Mouse (Mus musculus): ENCODE data around the gene Gm11127. TPM values are rescaled to one million over a fixed set of nuclear protein-coding genes. Genes with fewer than 3 reads are reported as not detected.
"Not testable (repeated sequence)": the region's sequence is repeated elsewhere in the genome, so short reads cannot be mapped to it uniquely, and the experiment has no call there.

Gene Gm11127
- polyA plus RNA-seq (2012; rRNA removed) = 0.08 and 0.15 TPM in 2 replicates

GRCm38 (mm10) chr17:36058362-36058761, at the start of gene Gm11127:
Gm11127 (minus strand) TSS chr17:36058371.
- not testable (repeated sequence) for H3K4me1 ChIP-seq (ENCODE audit: control insufficient read depth, insufficient read depth, low read length); H3K27ac ChIP-seq (ENCODE audit: insufficient read depth, low read length); H3K4me3 ChIP-seq (replicated peaks; ENCODE audit: insufficient read depth, low read depth, low read length); H3K27me3 ChIP-seq (ENCODE audit: control insufficient read depth, insufficient read depth, low read length); DNase-seq
- 60% methylated on average over 1 of the region's 1 CpGs for WGBS

GRCm38 (mm10) chr17:36102091-36102490, 43.9 kb upstream of the Gm11127 start:
- WGBS = 46% methylated on average over 12 of the region's 12 CpGs
- H3K4me1 ChIP-seq (ENCODE audit: control insufficient read depth, insufficient read depth, low read length); H3K27ac ChIP-seq (ENCODE audit: insufficient read depth, low read length); H3K27me3 ChIP-seq (ENCODE audit: control insufficient read depth, insufficient read depth, low read length); H3K4me3 ChIP-seq (replicated peaks; ENCODE audit: insufficient read depth, low read depth, low read length): not testable (repeated sequence)
- peak in 1 of 2 experiments; percentile 18 for DNase-seq

GRCm38 (mm10) chr17:36099603-36100002, 41.4 kb upstream of the Gm11127 start:
- not testable (repeated sequence) for H3K27ac ChIP-seq (ENCODE audit: insufficient read depth, low read length); H3K4me1 ChIP-seq (ENCODE audit: control insufficient read depth, insufficient read depth, low read length); DNase-seq; H3K27me3 ChIP-seq (ENCODE audit: control insufficient read depth, insufficient read depth, low read length); H3K4me3 ChIP-seq (replicated peaks; ENCODE audit: insufficient read depth, low read depth, low read length)
- WGBS = 47% methylated on average over 2 of the region's 2 CpGs

DNA sequence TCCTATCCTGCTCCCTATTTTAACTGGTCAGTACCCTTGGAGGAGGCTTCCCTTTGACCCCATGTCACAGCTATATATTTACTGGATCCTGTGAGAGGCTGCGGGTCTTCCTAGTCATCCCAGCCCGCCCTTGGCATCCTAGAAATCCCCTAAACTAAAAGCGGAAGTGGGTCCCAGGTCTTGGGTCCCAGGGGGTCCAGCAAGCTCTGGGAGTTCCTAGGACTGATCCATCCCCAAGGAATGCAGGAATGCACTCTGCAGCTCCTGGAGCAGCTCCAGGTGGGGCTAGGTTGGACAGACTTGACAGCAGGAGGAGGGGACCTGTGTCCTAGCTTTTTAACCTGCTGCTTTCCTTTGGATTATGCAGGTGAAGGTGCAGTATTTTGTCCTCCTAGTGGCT, 35.8 kb upstream of the Gm11127 start:
- no peak overlapping the region for H3K27ac ChIP-seq (ENCODE audit: insufficient read depth, low read length)
- H3K4me3 ChIP-seq (replicated peaks; ENCODE audit: insufficient read depth, low read depth, low read length) = no peak overlapping the region
- H3K27me3 ChIP-seq (ENCODE audit: control insufficient read depth, insufficient read depth, low read length) = no peaks in the 10 kb centered on the region
- no peaks in the 10 kb centered on the region for H3K4me1 ChIP-seq (ENCODE audit: control insufficient read depth, insufficient read depth, low read length)
- DNase-seq = no peak
- TF ChIP-seq CTCF (IDR thresholded peaks at IDR 0.05; ENCODE audit: borderline replicate concordance, insufficient read depth, low read depth, low read length) (no peak), POLR2A (IDR thresholded peaks at IDR 0.05; ENCODE audit: borderline replicate concordance, insufficient read depth, low read length) (no peak)
- WGBS = 30% methylated on average over 3 of the region's 3 CpGs

- not testable (repeated sequence) for H3K27me3 ChIP-seq (ENCODE audit: control insufficient read depth, insufficient read depth, low read length); DNase-seq; H3K4me3 ChIP-seq (replicated peaks; ENCODE audit: insufficient read depth, low read depth, low read length); H3K4me1 ChIP-seq (ENCODE audit: control insufficient read depth, insufficient read depth, low read length); H3K27ac ChIP-seq (ENCODE audit: insufficient read depth, low read length)
These were observed 34.3 kb upstream of the Gm11127 start for GRCm38 (mm10) chr17:36092520-36092919.

DNA sequence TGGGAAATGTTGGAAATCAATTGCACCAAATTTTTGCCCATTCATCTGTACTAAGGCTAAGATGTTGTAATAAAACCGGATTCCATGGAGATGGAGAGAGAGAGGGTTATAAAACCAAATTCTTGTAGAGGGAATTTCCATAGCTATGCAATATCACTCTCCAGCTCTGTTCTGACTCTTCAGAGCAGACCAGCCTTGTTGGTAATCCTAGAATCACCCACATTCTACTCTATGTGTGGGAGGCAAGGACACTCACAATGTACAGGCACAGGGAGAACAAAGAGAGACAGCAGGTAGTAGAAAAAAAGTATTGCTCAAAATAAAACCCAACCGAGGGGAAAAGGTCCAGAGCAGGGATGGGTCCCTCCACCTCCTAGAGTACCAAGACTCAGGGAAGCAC, 33.8 kb upstream of the Gm11127 start:
- not testable (repeated sequence) for DNase-seq
- no CpG with 5 or more reads among the region's 2 CpGs for WGBS

DNA sequence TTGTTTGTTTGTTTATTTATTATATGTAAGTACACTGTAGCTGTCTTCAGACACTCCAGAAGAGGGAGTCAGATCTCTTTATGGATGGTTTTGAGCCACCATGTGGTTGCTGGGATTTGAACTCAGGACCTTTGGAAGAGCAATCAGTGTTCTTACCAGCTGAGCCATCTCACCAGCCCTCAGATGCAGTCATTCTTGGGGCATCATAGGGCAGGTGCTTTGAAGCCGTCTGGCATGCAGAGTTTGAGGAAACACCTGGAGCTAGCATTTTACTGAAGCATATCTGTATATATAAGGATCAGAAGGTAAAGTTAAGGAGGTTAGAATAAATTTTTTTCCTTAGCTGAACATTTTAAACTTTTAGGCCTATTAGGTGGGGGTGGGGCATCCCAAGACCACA, 27.8 kb upstream of the Gm11127 start:
- not testable (repeated sequence) for H3K4me3 ChIP-seq (replicated peaks; ENCODE audit: insufficient read depth, low read depth, low read length); H3K4me1 ChIP-seq (ENCODE audit: control insufficient read depth, insufficient read depth, low read length); H3K27ac ChIP-seq (ENCODE audit: insufficient read depth, low read length); H3K27me3 ChIP-seq (ENCODE audit: control insufficient read depth, insufficient read depth, low read length); DNase-seq
- 80% methylated on average over 1 of the region's 1 CpGs for WGBS

More for the DNA sequence above, 33.8 kb upstream of the Gm11127 start:
- not testable (repeated sequence) for H3K4me1 ChIP-seq (ENCODE audit: control insufficient read depth, insufficient read depth, low read length); H3K27ac ChIP-seq (ENCODE audit: insufficient read depth, low read length); H3K4me3 ChIP-seq (replicated peaks; ENCODE audit: insufficient read depth, low read depth, low read length); H3K27me3 ChIP-seq (ENCODE audit: control insufficient read depth, insufficient read depth, low read length)

GRCm38 (mm10) chr17:36083870-36084451, 25.8 kb upstream of the Gm11127 start:
- no peak for TF ChIP-seq CTCF (IDR thresholded peaks at IDR 0.05; ENCODE audit: borderline replicate concordance, insufficient read depth, low read depth, low read length)
- TF ChIP-seq POLR2A (IDR thresholded peaks at IDR 0.05; ENCODE audit: borderline replicate concordance, insufficient read depth, low read length) = no peak
- Histone ChIP-seq H3K27me3 (ENCODE audit: control insufficient read depth, insufficient read depth, low read length) (no peaks in the 10 kb centered on the region), H3K27ac (ENCODE audit: insufficient read depth, low read length) (no peak overlapping the region), H3K4me3 (replicated peaks; ENCODE audit: insufficient read depth, low read depth, low read length) (peak overlapping the region; percentile 39), H3K4me1 (ENCODE audit: control insufficient read depth, insufficient read depth, low read length) (no peaks in the 10 kb centered on the region)
- 1% methylated on average over 41 of the region's 42 CpGs for WGBS
- peak; percentile 14 to 15 for DNase-seq

DNA sequence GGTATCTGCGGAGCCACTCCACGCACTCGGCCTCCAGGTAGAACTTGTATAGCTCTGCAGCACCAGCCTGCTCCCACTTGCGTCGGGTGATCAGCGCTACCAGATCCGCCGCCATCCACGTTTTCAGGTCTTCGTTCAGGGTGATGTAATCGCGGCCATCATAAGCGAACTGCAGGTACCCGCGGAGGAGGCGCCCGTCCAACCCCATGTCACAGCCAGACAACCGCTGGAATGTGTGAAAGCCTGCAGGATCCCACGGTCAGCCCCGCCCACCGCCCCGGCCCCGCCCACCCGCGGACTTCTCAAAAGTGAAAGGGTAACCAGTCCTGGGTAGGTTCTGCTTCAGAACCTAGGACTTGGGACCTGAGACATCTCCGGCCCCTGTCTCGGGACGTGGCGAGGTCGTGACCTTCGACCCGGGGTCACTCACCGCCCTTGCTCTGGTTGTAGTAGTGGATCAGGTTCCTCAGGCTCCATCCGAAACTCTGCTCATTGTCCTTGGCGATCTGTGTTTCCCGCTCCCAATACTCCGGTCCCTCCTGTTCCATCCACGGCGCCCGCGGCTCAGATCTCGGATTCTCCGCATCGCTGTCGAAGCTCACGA, 25.2 kb upstream of the Gm11127 start:
- WGBS = 1% methylated on average over 46 of the region's 46 CpGs
- Histone ChIP-seq H3K27me3 (ENCODE audit: control insufficient read depth, insufficient read depth, low read length) (no peaks in the 10 kb centered on the region), H3K4me1 (ENCODE audit: control insufficient read depth, insufficient read depth, low read length) (no peaks in the 10 kb centered on the region), H3K4me3 (replicated peaks; ENCODE audit: insufficient read depth, low read depth, low read length) (peak overlapping the region; percentile 39), H3K27ac (ENCODE audit: insufficient read depth, low read length) (no peak overlapping the region)
- no peak for DNase-seq
- TF ChIP-seq POLR2A (IDR thresholded peaks at IDR 0.05; ENCODE audit: borderline replicate concordance, insufficient read depth, low read length) (no peak), CTCF (IDR thresholded peaks at IDR 0.05; ENCODE audit: borderline replicate concordance, insufficient read depth, low read depth, low read length) (no peak)

- WGBS = 29% methylated on average over 6 of the region's 6 CpGs
- not testable (repeated sequence) for H3K4me1 ChIP-seq (ENCODE audit: control insufficient read depth, insufficient read depth, low read length); DNase-seq; H3K4me3 ChIP-seq (replicated peaks; ENCODE audit: insufficient read depth, low read depth, low read length); H3K27me3 ChIP-seq (ENCODE audit: control insufficient read depth, insufficient read depth, low read length); H3K27ac ChIP-seq (ENCODE audit: insufficient read depth, low read length)
These were observed 24.5 kb upstream of the Gm11127 start for GRCm38 (mm10) chr17:36082519-36083232.

GRCm38 (mm10) chr17:36081901-36082300, 23.7 kb upstream of the Gm11127 start:
- not testable (repeated sequence) for H3K4me1 ChIP-seq (ENCODE audit: control insufficient read depth, insufficient read depth, low read length); H3K27me3 ChIP-seq (ENCODE audit: control insufficient read depth, insufficient read depth, low read length); H3K27ac ChIP-seq (ENCODE audit: insufficient read depth, low read length); H3K4me3 ChIP-seq (replicated peaks; ENCODE audit: insufficient read depth, low read depth, low read length); DNase-seq
